15 mouse cellular contexts compared by ENCODE assay signal in genomic region chr14:62602271-62602670, GRCm38 (mm10). TPM values are rescaled to one million over a fixed set of nuclear protein-coding genes. Genes with fewer than 3 reads are reported as not detected.
DNase-seq lines count a peak whose midpoint lies in the region; ATAC-seq and TF ChIP-seq lines count a peak whose summit lies in the region.
"Had no signal": no experiment of that assay in that cellular context is flagged by ENCODE, and none has a peak within 500 bp of the region (broad histone marks: within the 10 kb centered on the region; RNA-seq: fewer than 3 reads in every experiment).

No protein-coding gene starts in this region.

- no peak overlapping the region for H3K9ac ChIP-seq in hindbrain, embryonic 15.5 days
- H3K9ac ChIP-seq in hindbrain, embryonic 12.5 days = no peak overlapping the region
- no peak overlapping the region for H3K9ac ChIP-seq in midbrain, postnatal 0 days (replicated peaks; ENCODE audit: low read length, poor library complexity, severe bottlenecking)
- H3K9ac ChIP-seq in midbrain, embryonic 11.5 days (ENCODE audit: low read length) = no peak overlapping the region
- H3K9ac ChIP-seq: embryonic facial prominence, embryonic 13.5 days; heart, embryonic 13.5 days; limb, embryonic 12.5 days had no signal

- no peaks in the 10 kb centered on the region for H3K9me3 ChIP-seq in hindbrain, embryonic 15.5 days
- no peaks in the 10 kb centered on the region for H3K9me3 ChIP-seq in hindbrain, embryonic 12.5 days (replicated peaks)
- no peaks in the 10 kb centered on the region for H3K9me3 ChIP-seq in midbrain, postnatal 0 days (ENCODE audit: low read length)
- H3K9me3 ChIP-seq in midbrain, embryonic 11.5 days (ENCODE audit: control insufficient read depth, low read length) = no peaks in the 10 kb centered on the region
- H3K9me3 ChIP-seq: embryonic facial prominence, embryonic 13.5 days; heart, embryonic 13.5 days; limb, embryonic 12.5 days had no signal

- DNase-seq in midbrain, postnatal 0 days (ENCODE audit: low spot score) = peak; percentile 24
- DNase-seq in midbrain, embryonic 11.5 days (ENCODE audit: low spot score, missing footprints) = no peak
- DNase-seq in left cerebral cortex, postnatal 36 days (ENCODE audit: low spot score in 2 of 2) = peak; percentile 28 to 34
- peak; percentile 62 for DNase-seq in telencephalon, adult 2 months (ENCODE audit: low read depth, low spot score)
- DNase-seq: cerebellum, adult 8-10 months; gastrocnemius, postnatal 10 days; kidney, adult 8-10 months had no signal

- H3K27ac ChIP-seq in hindbrain, embryonic 15.5 days (replicated peaks) = peak overlapping the region; percentile 7; the same call in 1 of the 2 replicates
- H3K27ac ChIP-seq in hindbrain, embryonic 12.5 days = no peak overlapping the region
- H3K27ac ChIP-seq in midbrain, postnatal 0 days (ENCODE audit: low read depth, low read length) = no peak overlapping the region
- H3K27ac ChIP-seq in midbrain, embryonic 11.5 days (ENCODE audit: low read depth, low read length) = no peak overlapping the region
- H3K27ac ChIP-seq: embryonic facial prominence, embryonic 13.5 days; heart, embryonic 13.5 days; limb, embryonic 12.5 days had no signal

- no peak overlapping the region for H3K4me3 ChIP-seq in hindbrain, embryonic 15.5 days
- no peak overlapping the region for H3K4me3 ChIP-seq in hindbrain, embryonic 12.5 days
- no peak overlapping the region for H3K4me3 ChIP-seq in midbrain, postnatal 0 days (ENCODE audit: low read depth, low read length)
- H3K4me3 ChIP-seq in midbrain, embryonic 11.5 days (ENCODE audit: low read depth, low read length) = no peak overlapping the region
- H3K4me3 ChIP-seq: embryonic facial prominence, embryonic 13.5 days; heart, embryonic 13.5 days; limb, embryonic 12.5 days had no signal

- no peaks in the 10 kb centered on the region for H3K27me3 ChIP-seq in hindbrain, embryonic 15.5 days
- no peaks in the 10 kb centered on the region for H3K27me3 ChIP-seq in hindbrain, embryonic 12.5 days
- no peaks in the 10 kb centered on the region for H3K27me3 ChIP-seq in midbrain, postnatal 0 days (ENCODE audit: insufficient read depth, low read length)
- H3K27me3 ChIP-seq in midbrain, embryonic 11.5 days (ENCODE audit: control insufficient read depth, insufficient read depth, low read length) = no peaks in the 10 kb centered on the region
- H3K27me3 ChIP-seq: embryonic facial prominence, embryonic 13.5 days; heart, embryonic 13.5 days; limb, embryonic 12.5 days had no signal

- intact Hi-C loops in left cerebral cortex, postnatal 36 days (cut with DNase I) = no loop called here

- ATAC-seq in hindbrain, embryonic 15.5 days (ENCODE audit: low FRiP score, low read depth) = no peak
- no peak for ATAC-seq in hindbrain, embryonic 12.5 days (ENCODE audit: low FRiP score)
- ATAC-seq in midbrain, postnatal 0 days (ENCODE audit: low FRiP score) = no peak
- ATAC-seq in midbrain, embryonic 11.5 days (ENCODE audit: low FRiP score) = no peak
- no peak for ATAC-seq in monocyte, adult 5-6 weeks (replicated peaks; ENCODE audit: insufficient number of reproducible peaks, low FRiP score, low TSS enrichment, poor library complexity, severe bottlenecking)

- peaks cover 15% of the 10 kb centered on the region for H3K4me1 ChIP-seq in hindbrain, embryonic 15.5 days (replicated peaks)
- peaks cover 8% of the 10 kb centered on the region; the same call in 1 of the 2 replicates for H3K4me1 ChIP-seq in hindbrain, embryonic 12.5 days
- no peaks in the 10 kb centered on the region for H3K4me1 ChIP-seq in midbrain, postnatal 0 days (ENCODE audit: insufficient read depth, low read length)
- 0 out of 2 replicates have a peak, but pooled peaks cover 2% of the 10 kb centered on the region for H3K4me1 ChIP-seq in midbrain, embryonic 11.5 days (ENCODE audit: control insufficient read depth, insufficient read depth, low read length)
- H3K4me1 ChIP-seq: limb, embryonic 12.5 days had no signal

- H3K36me3 ChIP-seq in hindbrain, embryonic 15.5 days = 0 out of 2 replicates have a peak, but pooled peaks cover 7% of the 10 kb centered on the region
- H3K36me3 ChIP-seq in hindbrain, embryonic 12.5 days = 0 out of 2 replicates have a peak, but pooled peaks cover 1% of the 10 kb centered on the region
- H3K36me3 ChIP-seq in midbrain, postnatal 0 days (ENCODE audit: insufficient read depth, low read length) = peaks cover 11% of the 10 kb centered on the region
- H3K36me3 ChIP-seq in midbrain, embryonic 11.5 days (ENCODE audit: control insufficient read depth, insufficient read depth, low read length) = no peaks in the 10 kb centered on the region
- H3K36me3 ChIP-seq: embryonic facial prominence, embryonic 13.5 days; heart, embryonic 13.5 days; limb, embryonic 12.5 days had no signal

- 58% methylated on average over 1 of the region's 1 CpGs for WGBS in hindbrain, embryonic 15.5 days
- 79% methylated on average over 1 of the region's 1 CpGs for WGBS in hindbrain, embryonic 12.5 days
- 42% methylated on average over 1 of the region's 1 CpGs for WGBS in midbrain, postnatal 0 days
- WGBS in midbrain, embryonic 11.5 days = 76% methylated on average over 1 of the region's 1 CpGs

- no peak for TF ChIP-seq CTCF in midbrain, postnatal 0 days (IDR thresholded peaks at IDR 0.05)

- no peak overlapping the region for H3K4me2 ChIP-seq in hindbrain, embryonic 15.5 days
- no peak overlapping the region for H3K4me2 ChIP-seq in hindbrain, embryonic 12.5 days (replicated peaks)
- no peak overlapping the region for H3K4me2 ChIP-seq in midbrain, postnatal 0 days (ENCODE audit: low read depth, low read length, poor library complexity, severe bottlenecking)
- H3K4me2 ChIP-seq in midbrain, embryonic 11.5 days = no peak overlapping the region
- H3K4me2 ChIP-seq: embryonic facial prominence, embryonic 13.5 days; heart, embryonic 13.5 days; limb, embryonic 12.5 days had no signal

RNA-seq across cellular contexts. Expression of gene Gm4131, which starts 35.5 kb away (rescaled TPM):
- polyA plus RNA-seq in hindbrain, embryonic 15.5 days (2015; fragmentation: Nextera tagmentation; extraction: Ambion mirVana) = 0.14 and 0.39 TPM in 2 replicates
- polyA plus RNA-seq in hindbrain, embryonic 12.5 days (2016; fragmentation: Nextera tagmentation; extraction: Ambion mirVana) = 0.27 TPM in 1 of 2 replicates, not detected in the other
- not detected in 2 replicates for total RNA-seq in midbrain, postnatal 0 days (2014; rRNA removed)
- 0.14 TPM in 1 of 2 replicates, not detected in the other for polyA plus RNA-seq in midbrain, postnatal 0 days (2015; fragmentation: Nextera tagmentation; extraction: Ambion mirVana)
- polyA plus RNA-seq in midbrain, embryonic 11.5 days (2014; fragmentation: Nextera tagmentation; extraction: Ambion mirVana) = not detected in 2 replicates
- total RNA-seq in left cerebral cortex, postnatal 36 days (2021) = not detected
- not detected in 3 replicates for total RNA-seq in monocyte, adult 5-6 weeks (2017)
- total RNA-seq: adrenal gland, postnatal 4 days; gastrocnemius, postnatal 10 days had no signal
- polyA plus RNA-seq: embryonic facial prominence, embryonic 13.5 days; heart, embryonic 13.5 days; limb, embryonic 12.5 days; lung, embryonic 16.5 days had no signal

RNA-seq across cellular contexts. Expression of gene Fam124a, which starts 46.7 kb away (rescaled TPM):
- 51.3 and 61.8 TPM in 2 replicates for polyA plus RNA-seq in hindbrain, embryonic 15.5 days (2015; fragmentation: Nextera tagmentation; extraction: Ambion mirVana)
- polyA plus RNA-seq in hindbrain, embryonic 12.5 days (2016; fragmentation: Nextera tagmentation; extraction: Ambion mirVana) = 11.8 and 12.4 TPM in 2 replicates
- 43.4 and 45.5 TPM in 2 replicates for total RNA-seq in midbrain, postnatal 0 days (2014; rRNA removed)
- 41.5 and 42.1 TPM in 2 replicates for polyA plus RNA-seq in midbrain, postnatal 0 days (2015; fragmentation: Nextera tagmentation; extraction: Ambion mirVana)
- polyA plus RNA-seq in midbrain, embryonic 11.5 days (2014; fragmentation: Nextera tagmentation; extraction: Ambion mirVana) = 2.6 and 3.4 TPM in 2 replicates
- total RNA-seq in left cerebral cortex, postnatal 36 days (2021) = 10 to 100 TPM; 20.0 to 23.9 TPM
- total RNA-seq in monocyte, adult 5-6 weeks (2017) = not detected in 3 replicates
